Mouse (Mus musculus): ENCODE results near the gene Lingo2. TPM values are rescaled to one million over a fixed set of nuclear protein-coding genes. Genes with fewer than 3 reads are reported as not detected.
"Not testable (repeated sequence)": the region's sequence is repeated elsewhere in the genome, so short reads cannot be mapped to it uniquely, and the experiment has no call there.

Gene Lingo2
- polyA plus RNA-seq, 1 experiment from 2014 or later = 2.4 TPM

GRCm38 (mm10) chr4:36078910-36079525 lies 872.5 kb downstream of the Lingo2 start:
- DNase-seq (ENCODE audit: low spot score, missing footprints) (no peak), ATAC-seq (ENCODE audit: low FRiP score) (no peak)
- H3K9ac ChIP-seq (ENCODE audit: low read length) = no peak overlapping the region
- H3K27me3 ChIP-seq (ENCODE audit: control insufficient read depth, insufficient read depth, low read length) = no peaks in the 10 kb centered on the region
- H3K36me3 ChIP-seq (ENCODE audit: control insufficient read depth, insufficient read depth, low read length) = no peaks in the 10 kb centered on the region
- H3K9me3 ChIP-seq (ENCODE audit: control insufficient read depth, low read length) = no peaks in the 10 kb centered on the region
- H3K27ac ChIP-seq (ENCODE audit: low read depth, low read length) = no peak overlapping the region
- H3K4me1 ChIP-seq (ENCODE audit: control insufficient read depth, insufficient read depth, low read length) = no peaks in the 10 kb centered on the region
- 76% methylated on average over 6 of the region's 6 CpGs for WGBS
- H3K4me2 ChIP-seq = no peak overlapping the region
- H3K4me3 ChIP-seq (ENCODE audit: low read depth, low read length) = no peak overlapping the region

DNA sequence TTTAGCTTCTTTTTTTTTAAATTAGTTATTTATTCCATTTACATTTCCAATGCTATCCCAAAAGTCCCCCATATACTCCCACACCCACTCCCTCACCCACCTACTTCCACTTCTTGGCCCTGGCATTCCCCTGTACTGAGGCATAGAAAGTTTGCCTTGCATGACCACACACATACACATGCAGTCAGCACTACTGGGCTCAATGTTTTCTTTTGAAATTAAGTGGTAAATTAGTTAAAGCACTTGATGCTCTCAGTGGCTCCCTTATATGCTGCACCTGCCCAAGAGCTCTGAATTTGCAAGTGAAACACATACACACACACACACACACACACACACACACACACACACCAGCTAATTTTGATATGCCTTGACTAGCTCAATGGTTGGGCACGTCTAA lies 886.8 kb downstream of the Lingo2 start:
- H3K27ac ChIP-seq (ENCODE audit: low read depth, low read length); H3K36me3 ChIP-seq (ENCODE audit: control insufficient read depth, insufficient read depth, low read length); H3K4me2 ChIP-seq; DNase-seq (ENCODE audit: low spot score, missing footprints); H3K4me1 ChIP-seq (ENCODE audit: control insufficient read depth, insufficient read depth, low read length); ATAC-seq (ENCODE audit: low FRiP score); H3K4me3 ChIP-seq (ENCODE audit: low read depth, low read length); H3K27me3 ChIP-seq (ENCODE audit: control insufficient read depth, insufficient read depth, low read length); H3K9me3 ChIP-seq (ENCODE audit: control insufficient read depth, low read length); H3K9ac ChIP-seq (ENCODE audit: low read length): not testable (repeated sequence)
- WGBS = 68% methylated on average over 1 of the region's 1 CpGs

DNA sequence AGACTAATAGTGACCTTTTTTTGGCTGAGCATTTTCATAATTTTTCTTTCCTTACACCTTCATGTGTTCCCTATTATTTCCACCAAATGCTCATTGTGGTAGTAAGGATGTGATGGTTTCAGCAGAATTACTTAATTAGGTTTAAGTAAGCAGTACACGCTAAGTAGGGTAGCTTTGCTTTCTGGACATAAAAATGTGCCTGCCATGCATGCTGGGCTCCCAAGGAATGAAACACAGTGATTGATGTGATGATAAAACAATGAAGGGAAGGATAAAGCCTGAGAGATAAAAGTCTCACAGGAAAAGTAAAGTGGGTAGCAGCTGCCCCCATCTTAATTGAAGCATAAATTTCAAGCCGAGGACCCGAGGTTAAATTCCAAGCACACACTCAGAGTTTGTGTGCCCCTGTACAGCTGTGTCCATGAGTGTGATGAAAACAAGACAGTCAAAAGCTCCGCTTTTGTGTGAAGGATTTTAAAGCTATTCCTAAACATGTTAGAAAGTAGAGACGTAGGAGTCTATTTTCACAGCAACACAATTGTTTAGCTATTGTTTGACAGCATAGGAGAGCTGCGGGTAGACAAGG lies 898.7 kb downstream of the Lingo2 start:
- DNase-seq (ENCODE audit: low spot score, missing footprints) (no peak), ATAC-seq (ENCODE audit: low FRiP score) (no peak)
- Histone ChIP-seq H3K9me3 (ENCODE audit: control insufficient read depth, low read length) (no peaks in the 10 kb centered on the region), H3K27ac (ENCODE audit: low read depth, low read length) (no peak overlapping the region), H3K4me1 (ENCODE audit: control insufficient read depth, insufficient read depth, low read length) (no peaks in the 10 kb centered on the region), H3K4me3 (ENCODE audit: low read depth, low read length) (no peak overlapping the region), H3K27me3 (ENCODE audit: control insufficient read depth, insufficient read depth, low read length) (no peaks in the 10 kb centered on the region), H3K4me2 (no peak overlapping the region), H3K36me3 (ENCODE audit: control insufficient read depth, insufficient read depth, low read length) (no peaks in the 10 kb centered on the region), H3K9ac (ENCODE audit: low read length) (no peak overlapping the region)
- 71% methylated on average over 6 of the region's 6 CpGs for WGBS

DNA sequence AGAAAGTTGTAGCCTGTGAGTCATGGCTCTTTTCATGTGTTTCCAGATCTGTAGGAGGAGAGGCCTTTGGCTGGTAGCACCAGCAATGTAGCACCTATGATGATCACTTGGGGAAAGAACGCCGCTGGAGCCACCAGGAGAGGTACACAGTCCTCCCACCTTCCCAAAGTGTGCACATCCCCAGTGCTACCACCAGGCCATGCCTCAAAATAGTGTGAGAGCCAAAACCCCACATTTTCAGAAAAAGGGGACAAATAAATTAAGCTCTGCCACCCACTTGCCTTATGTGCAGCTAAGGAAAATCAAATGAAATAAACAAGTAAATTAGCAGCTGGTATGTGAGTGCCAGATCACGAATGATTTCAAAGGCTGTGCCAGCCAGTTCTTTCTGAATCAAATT lies 911.2 kb downstream of the Lingo2 start:
- DNase-seq (ENCODE audit: low spot score, missing footprints) (no peak), ATAC-seq (ENCODE audit: low FRiP score) (no peak)
- 92% methylated on average over 3 of the region's 3 CpGs for WGBS
- Histone ChIP-seq H3K36me3 (ENCODE audit: control insufficient read depth, insufficient read depth, low read length) (no peaks in the 10 kb centered on the region), H3K9ac (ENCODE audit: low read length) (no peak overlapping the region), H3K27ac (ENCODE audit: low read depth, low read length) (no peak overlapping the region), H3K9me3 (ENCODE audit: control insufficient read depth, low read length) (no peaks in the 10 kb centered on the region), H3K4me1 (ENCODE audit: control insufficient read depth, insufficient read depth, low read length) (no peaks in the 10 kb centered on the region), H3K4me2 (no peak overlapping the region), H3K4me3 (ENCODE audit: low read depth, low read length) (no peak overlapping the region), H3K27me3 (ENCODE audit: control insufficient read depth, insufficient read depth, low read length) (no peaks in the 10 kb centered on the region)

DNA sequence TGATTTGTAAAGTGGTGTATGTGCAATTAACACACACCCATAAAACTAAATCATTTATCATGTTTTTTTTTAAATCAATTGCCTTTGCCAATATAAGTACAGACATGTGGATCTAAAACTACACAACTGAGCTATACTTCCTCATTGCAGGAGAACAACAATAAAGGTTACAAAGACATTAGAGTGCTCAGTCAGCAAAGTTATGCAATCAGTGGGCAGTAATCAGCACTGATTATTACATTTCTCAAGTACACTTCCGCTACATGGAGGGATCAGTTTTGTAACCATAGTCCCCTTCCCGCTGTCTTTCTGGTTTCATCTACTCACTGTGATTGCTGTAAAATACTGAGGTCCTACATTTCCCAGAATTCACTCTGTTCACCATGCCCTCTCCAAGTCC lies 912.8 kb downstream of the Lingo2 start:
- WGBS = 94% methylated on average over 2 of the region's 2 CpGs
- Histone ChIP-seq H3K9me3 (ENCODE audit: control insufficient read depth, low read length) (no peaks in the 10 kb centered on the region), H3K4me1 (ENCODE audit: control insufficient read depth, insufficient read depth, low read length) (no peaks in the 10 kb centered on the region), H3K36me3 (ENCODE audit: control insufficient read depth, insufficient read depth, low read length) (no peaks in the 10 kb centered on the region), H3K4me2 (no peak overlapping the region), H3K27me3 (ENCODE audit: control insufficient read depth, insufficient read depth, low read length) (no peaks in the 10 kb centered on the region), H3K9ac (ENCODE audit: low read length) (no peak overlapping the region), H3K27ac (ENCODE audit: low read depth, low read length) (no peak overlapping the region), H3K4me3 (ENCODE audit: low read depth, low read length) (no peak overlapping the region)
- DNase-seq (ENCODE audit: low spot score, missing footprints) = no peak
- ATAC-seq (ENCODE audit: low FRiP score) = no peak

GRCm38 (mm10) chr4:36032039-36032438 lies 919.5 kb downstream of the Lingo2 start:
- Histone ChIP-seq H3K4me3 (ENCODE audit: low read depth, low read length) (no peak overlapping the region), H3K27ac (ENCODE audit: low read depth, low read length) (no peak overlapping the region), H3K9me3 (ENCODE audit: control insufficient read depth, low read length) (no peaks in the 10 kb centered on the region), H3K4me2 (no peak overlapping the region), H3K9ac (ENCODE audit: low read length) (no peak overlapping the region), H3K36me3 (ENCODE audit: control insufficient read depth, insufficient read depth, low read length) (no peaks in the 10 kb centered on the region), H3K27me3 (ENCODE audit: control insufficient read depth, insufficient read depth, low read length) (no peaks in the 10 kb centered on the region), H3K4me1 (ENCODE audit: control insufficient read depth, insufficient read depth, low read length) (no peaks in the 10 kb centered on the region)
- 83% methylated on average over 5 of the region's 5 CpGs for WGBS
- no peak for DNase-seq (ENCODE audit: low spot score, missing footprints)
- ATAC-seq (ENCODE audit: low FRiP score) = no peak

- WGBS = 79% methylated on average over 4 of the region's 4 CpGs
- H3K4me3 ChIP-seq (ENCODE audit: low read depth, low read length) = no peak overlapping the region
- no peak overlapping the region for H3K4me2 ChIP-seq
- H3K27ac ChIP-seq (ENCODE audit: low read depth, low read length) = no peak overlapping the region
- ATAC-seq (ENCODE audit: low FRiP score) (no peak), DNase-seq (ENCODE audit: low spot score, missing footprints) (no peak)
- H3K9me3 ChIP-seq (ENCODE audit: control insufficient read depth, low read length) = no peaks in the 10 kb centered on the region
- H3K36me3 ChIP-seq (ENCODE audit: control insufficient read depth, insufficient read depth, low read length) = no peaks in the 10 kb centered on the region
- H3K9ac ChIP-seq (ENCODE audit: low read length) = no peak overlapping the region
- H3K4me1 ChIP-seq (ENCODE audit: control insufficient read depth, insufficient read depth, low read length) = no peaks in the 10 kb centered on the region
- no peaks in the 10 kb centered on the region for H3K27me3 ChIP-seq (ENCODE audit: control insufficient read depth, insufficient read depth, low read length)
These were observed 937.4 kb downstream of the Lingo2 start for GRCm38 (mm10) chr4:36014181-36014580.

- no peak for ATAC-seq (ENCODE audit: low FRiP score)
- H3K9me3 ChIP-seq (ENCODE audit: control insufficient read depth, low read length) = no peaks in the 10 kb centered on the region
- H3K9ac ChIP-seq (ENCODE audit: low read length) = no peak overlapping the region
- WGBS = 75% methylated on average over 2 of the region's 2 CpGs
- no peak overlapping the region for H3K4me2 ChIP-seq
- H3K4me1 ChIP-seq (ENCODE audit: control insufficient read depth, insufficient read depth, low read length) = no peaks in the 10 kb centered on the region
- no peaks in the 10 kb centered on the region for H3K36me3 ChIP-seq (ENCODE audit: control insufficient read depth, insufficient read depth, low read length)
- no peak overlapping the region for H3K27ac ChIP-seq (ENCODE audit: low read depth, low read length)
- no peaks in the 10 kb centered on the region for H3K27me3 ChIP-seq (ENCODE audit: control insufficient read depth, insufficient read depth, low read length)
- DNase-seq (ENCODE audit: low spot score, missing footprints) = no peak
- H3K4me3 ChIP-seq (ENCODE audit: low read depth, low read length) = no peak overlapping the region
These were observed 959.4 kb downstream of the Lingo2 start for GRCm38 (mm10) chr4:35992005-35992763.

DNA sequence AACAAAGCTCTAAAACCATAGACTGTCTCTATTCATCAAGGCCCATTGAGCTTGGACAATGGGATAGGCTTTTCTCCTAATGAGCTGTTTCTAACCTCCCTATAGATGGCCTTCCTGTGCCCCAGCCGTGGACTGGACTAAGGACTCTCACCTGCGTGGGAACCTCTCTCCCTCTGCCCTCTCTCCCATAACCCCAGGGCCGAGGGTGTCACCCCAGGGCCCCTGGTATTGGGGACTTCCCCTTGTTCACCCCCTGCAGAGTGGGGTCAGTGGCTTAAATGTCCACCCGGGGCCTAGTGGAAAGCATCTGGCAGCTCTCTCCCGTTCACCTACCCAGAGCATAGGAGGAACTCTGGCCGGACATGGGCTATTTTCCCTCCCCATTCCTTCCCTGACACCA lies 965.5 kb downstream of the Lingo2 start:
- Histone ChIP-seq H3K4me1 (ENCODE audit: control insufficient read depth, insufficient read depth, low read length) (no peaks in the 10 kb centered on the region), H3K27ac (ENCODE audit: low read depth, low read length) (no peak overlapping the region), H3K9me3 (ENCODE audit: control insufficient read depth, low read length) (no peaks in the 10 kb centered on the region), H3K4me2 (no peak overlapping the region), H3K27me3 (ENCODE audit: control insufficient read depth, insufficient read depth, low read length) (no peaks in the 10 kb centered on the region), H3K36me3 (ENCODE audit: control insufficient read depth, insufficient read depth, low read length) (no peaks in the 10 kb centered on the region), H3K4me3 (ENCODE audit: low read depth, low read length) (no peak overlapping the region), H3K9ac (ENCODE audit: low read length) (no peak overlapping the region)
- ATAC-seq (ENCODE audit: low FRiP score) (no peak), DNase-seq (ENCODE audit: low spot score, missing footprints) (no peak)
- 82% methylated on average over 6 of the region's 6 CpGs for WGBS
